Mouse (Mus musculus) embryonic facial prominence, embryonic 12.5 days (tissue): Measurements from ENCODE around the gene Dynlt1a. TPM values are rescaled to one million over a fixed set of nuclear protein-coding genes. Genes with fewer than 3 reads are reported as not detected.
"Not testable (repeated sequence)": the region's sequence is repeated elsewhere in the genome, so short reads cannot be mapped to it uniquely, and the experiment has no call there.

Experiments
- ATAC-seq: fragments of 200-750 bp; cut with Nextera tagmentation; 2 replicates; pipeline ENCODE4 v1.8.0; 2017; ENCODE audit not compliant: insufficient number of reproducible peaks, insufficient read depth, low FRiP score, low TSS enrichment
- H3K27ac ChIP-seq: fragments of 300-500 bp; sonication (generic); 2 replicates; pipeline ENCODE4 v1.5.1; 2016; ENCODE audit warnings: mild to moderate bottlenecking
- H3K27me3 ChIP-seq: fragments of 300-500 bp; sonication (generic); 2 replicates; pipeline ENCODE4 v1.6.1; 2016; ENCODE audit warnings: mild to moderate bottlenecking, moderate library complexity
- H3K36me3 ChIP-seq: fragments of 300-500 bp; sonication (generic); 2 replicates; pipeline ENCODE4 v1.6.1; 2016; ENCODE audit warnings: mild to moderate bottlenecking
- H3K4me1 ChIP-seq: fragments of 300-500 bp; sonication (generic); 2 replicates; pipeline ENCODE4 v1.6.1; 2016
- H3K4me2 ChIP-seq: fragments of 300-500 bp; sonication (generic); replicated peaks from 2 replicates; pipeline ENCODE4 v1.6.1; 2016; ENCODE audit warnings: mild to moderate bottlenecking, moderate library complexity
- H3K4me3 ChIP-seq: fragments of 300-500 bp; sonication (generic); 2 replicates; pipeline ENCODE4 v1.5.1; 2016; ENCODE audit warnings: mild to moderate bottlenecking
- H3K9ac ChIP-seq: fragments of 300-500 bp; sonication (generic); 2 replicates; pipeline ENCODE4 v1.6.1; 2016; ENCODE audit warnings: mild to moderate bottlenecking, moderate library complexity
- H3K9me3 ChIP-seq: fragments of 300-500 bp; sonication (generic); 2 replicates; pipeline ENCODE4 v1.6.1; 2016; ENCODE audit warnings: mild to moderate bottlenecking, moderate library complexity
- WGBS: fragments of 180-500 bp; shearing (Covaris S2); methylation state at CpG from one replicate; pipeline ENCODE4 v1.1.7; 2016; 5-methylcytosine and 5-hydroxymethylcytosine counted together
- polyA plus RNA-seq: library from polyadenylated mRNA; unstranded; fragments of >200 nt; fragmentation: Nextera tagmentation; extraction: Ambion mirVana; gene quantifications from 2 replicates; pipeline ENCODE4 v1.2.1, GENCODE M21; 2016

Gene Dynlt1a
- polyA plus RNA-seq: 21.8 and 23.5 TPM in 2 replicates

DNA sequence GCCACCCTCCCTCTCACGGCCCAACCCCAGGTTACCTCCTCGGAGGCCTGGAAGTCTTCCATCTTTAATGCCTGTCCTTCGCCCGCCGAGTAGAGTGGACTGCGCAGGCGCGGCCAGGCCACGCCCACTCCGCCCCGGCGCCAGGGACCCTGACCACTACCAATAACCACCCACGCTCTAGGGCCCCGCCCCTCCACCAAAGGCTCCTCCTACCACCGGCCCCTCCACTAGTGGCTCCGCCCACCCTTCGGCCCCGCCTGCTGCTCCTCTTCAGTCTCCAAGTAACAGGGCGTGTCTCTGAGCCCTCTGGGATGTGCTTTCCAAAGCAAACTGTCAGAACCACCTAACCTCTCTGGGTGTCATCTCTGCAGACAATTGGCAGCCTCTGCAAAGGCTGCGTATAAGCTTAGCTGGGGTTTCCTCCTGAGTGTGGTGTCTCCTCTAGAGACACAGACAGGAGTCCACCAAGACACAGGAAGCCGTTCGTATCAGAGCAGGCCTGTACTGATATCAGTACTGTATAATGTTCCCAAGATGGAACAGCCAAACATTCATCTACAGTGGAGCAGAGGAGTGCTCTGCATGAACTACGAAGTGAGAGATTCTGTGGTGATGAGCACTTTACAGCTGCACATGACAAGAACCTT is at the start of gene Dynlt1a:
Gene Dynlt1a (minus strand): TSS at position 162 of the 647 bp plus-strand sequence.
- ATAC-seq: peak; percentile 79
- H3K27me3 ChIP-seq, H3K9me3 ChIP-seq, H3K36me3 ChIP-seq, H3K27ac ChIP-seq, H3K4me1 ChIP-seq: not testable (repeated sequence)
- Histone ChIP-seq H3K4me2 (peak within 1 kb of the TSS; percentile 57), H3K9ac (0 out of 2 replicates have a peak within 1 kb of the TSS, but pooled peaks have one; percentile 47), H3K4me3 (peak within 1 kb of the TSS; percentile 43)
- 10% methylated on average over 23 of the region's 23 CpGs for WGBS

GRCm38 (mm10) chr17:6355256-6355655 is 38.0 kb upstream of the Dynlt1a start:
- not testable (repeated sequence) for H3K27ac ChIP-seq, H3K27me3 ChIP-seq, H3K4me1 ChIP-seq, H3K4me2 ChIP-seq, H3K36me3 ChIP-seq, H3K9me3 ChIP-seq, H3K4me3 ChIP-seq, H3K9ac ChIP-seq, ATAC-seq
- WGBS: 85% methylated on average over 10 of the region's 10 CpGs

DNA sequence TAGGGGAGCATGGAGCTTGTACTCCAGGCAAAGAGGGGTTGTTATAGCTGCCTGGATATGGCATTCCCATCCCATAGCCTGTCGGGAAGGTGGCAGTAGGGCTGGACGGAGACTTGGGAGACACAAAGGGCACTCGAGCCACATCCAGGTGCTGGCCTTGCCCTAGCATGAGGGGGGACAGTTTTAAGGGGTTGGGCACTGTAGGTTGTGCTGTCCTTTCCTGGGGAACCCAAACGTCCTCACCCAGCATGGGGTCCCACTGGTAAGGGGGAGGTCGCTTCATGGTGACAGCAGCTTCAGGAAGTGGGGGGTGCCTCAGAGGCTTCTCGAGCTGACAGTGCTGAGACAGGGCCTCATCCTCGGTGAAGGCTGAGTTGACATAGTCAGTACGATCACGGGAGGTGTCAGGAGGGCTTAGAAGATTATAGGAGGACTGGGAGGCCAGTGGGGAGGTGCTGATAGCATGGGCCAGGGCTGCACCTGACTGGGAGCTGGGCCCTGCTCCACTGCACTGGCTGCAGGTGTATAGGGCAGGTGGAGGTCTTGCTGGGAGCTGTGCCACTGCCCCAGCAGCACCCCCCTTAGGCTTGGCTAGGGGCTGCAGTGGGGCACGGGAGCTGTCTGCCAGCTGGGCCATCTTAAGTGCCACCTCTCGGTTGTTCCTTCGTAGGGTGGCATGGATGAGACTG is 25.4 kb upstream of the Dynlt1a start:
- no CpG with 5 or more reads among the region's 12 CpGs for WGBS
- H3K9me3 ChIP-seq, H3K4me2 ChIP-seq, H3K4me1 ChIP-seq, H3K9ac ChIP-seq, H3K27ac ChIP-seq, H3K4me3 ChIP-seq, H3K27me3 ChIP-seq, H3K36me3 ChIP-seq: not testable (repeated sequence)
- ATAC-seq: peak; percentile 67; the same call in 1 of the 2 replicates

GRCm38 (mm10) chr17:6328997-6329396 is 11.7 kb upstream of the Dynlt1a start:
- ATAC-seq, H3K36me3 ChIP-seq, H3K4me1 ChIP-seq, H3K27me3 ChIP-seq, H3K9me3 ChIP-seq, H3K27ac ChIP-seq, H3K9ac ChIP-seq, H3K4me3 ChIP-seq, H3K4me2 ChIP-seq: not testable (repeated sequence)
- WGBS: 75% methylated on average over 4 of the region's 4 CpGs

DNA sequence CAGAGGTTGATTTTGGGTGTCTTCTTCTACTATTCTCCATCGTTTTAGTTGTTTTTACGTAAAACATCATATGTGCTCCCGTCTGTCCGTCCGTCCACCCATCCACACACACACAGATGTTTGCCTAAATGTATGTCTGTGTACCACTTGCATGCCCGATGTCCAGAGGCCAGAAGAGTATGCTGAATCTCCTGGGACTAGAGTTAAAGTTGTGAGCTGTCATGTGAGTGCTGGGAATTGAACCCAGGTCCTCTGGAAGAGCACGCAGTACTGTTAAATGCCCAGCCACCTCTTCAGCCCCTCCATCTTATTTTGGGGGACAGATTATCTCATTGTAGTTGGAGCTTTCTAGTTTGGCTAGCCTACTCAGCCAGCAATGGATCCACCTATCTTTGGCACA is 10.3 kb upstream of the Dynlt1a start:
- not testable (repeated sequence) for ATAC-seq, H3K4me3 ChIP-seq, H3K27me3 ChIP-seq, H3K4me2 ChIP-seq, H3K36me3 ChIP-seq, H3K4me1 ChIP-seq, H3K27ac ChIP-seq, H3K9me3 ChIP-seq, H3K9ac ChIP-seq
- 91% methylated on average over 7 of the region's 7 CpGs for WGBS

GRCm38 (mm10) chr17:6325543-6325942 is 8.2 kb upstream of the Dynlt1a start:
- H3K4me1 ChIP-seq, H3K9me3 ChIP-seq, H3K4me2 ChIP-seq, ATAC-seq, H3K4me3 ChIP-seq, H3K9ac ChIP-seq, H3K36me3 ChIP-seq, H3K27me3 ChIP-seq, H3K27ac ChIP-seq: not testable (repeated sequence)
- WGBS: 70% methylated on average over 6 of the region's 6 CpGs

- H3K36me3 ChIP-seq, H3K9ac ChIP-seq, H3K4me1 ChIP-seq, H3K27me3 ChIP-seq, H3K27ac ChIP-seq, ATAC-seq, H3K9me3 ChIP-seq, H3K4me3 ChIP-seq, H3K4me2 ChIP-seq: not testable (repeated sequence)
- WGBS: 58% methylated on average over 10 of the region's 10 CpGs
Measured at GRCm38 (mm10) chr17:6325021-6325420, 7.7 kb upstream of the Dynlt1a start.

GRCm38 (mm10) chr17:6321778-6322101 is 4.4 kb upstream of the Dynlt1a start:
- not testable (repeated sequence) for H3K9me3 ChIP-seq, H3K27me3 ChIP-seq, H3K9ac ChIP-seq, H3K4me2 ChIP-seq, H3K27ac ChIP-seq, ATAC-seq, H3K36me3 ChIP-seq, H3K4me1 ChIP-seq, H3K4me3 ChIP-seq
- no CpG with 5 or more reads among the region's 10 CpGs for WGBS

DNA sequence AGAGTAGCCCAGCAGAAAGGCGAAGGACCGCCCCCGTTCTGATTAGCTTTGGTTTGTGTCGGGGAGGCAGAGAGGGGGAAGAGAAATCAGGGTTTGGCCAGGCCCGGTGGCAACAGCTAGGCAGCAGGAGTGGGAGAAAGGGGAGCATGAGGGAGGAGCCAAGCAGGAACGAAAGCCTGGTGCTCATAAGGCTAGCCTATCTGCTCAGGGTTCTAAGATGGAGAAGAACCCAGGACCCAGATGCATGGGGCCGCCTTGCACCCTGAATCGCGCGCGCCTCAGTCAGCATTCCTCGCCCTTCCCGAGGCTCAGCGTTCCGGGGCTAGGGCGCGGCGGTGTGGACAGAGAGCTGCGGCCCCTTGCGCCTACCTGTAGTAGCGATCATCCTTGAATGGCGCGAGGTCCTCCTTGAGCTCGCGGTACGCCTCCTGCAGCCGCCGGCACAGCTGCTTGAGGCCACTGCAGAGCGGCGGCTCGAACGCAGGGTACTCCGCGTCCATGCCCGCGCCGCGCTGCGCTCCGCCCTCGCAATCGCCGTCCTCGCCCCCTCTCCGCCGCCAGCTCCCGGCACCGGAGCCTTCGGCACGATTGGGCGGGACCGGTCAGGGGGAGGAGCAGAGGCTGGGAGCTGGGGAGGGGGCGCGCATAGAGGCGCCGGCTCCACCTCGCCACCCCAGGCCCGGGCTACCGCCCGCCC is 3.9 kb upstream of the Dynlt1a start:
- not testable (repeated sequence) for H3K4me2 ChIP-seq, H3K9ac ChIP-seq, H3K36me3 ChIP-seq, H3K4me3 ChIP-seq, H3K9me3 ChIP-seq, H3K27me3 ChIP-seq, H3K27ac ChIP-seq, H3K4me1 ChIP-seq
- whole genome bisulfite sequencing: 2% methylated on average over 6 of the region's 60 CpGs
- peak; percentile 59; the same call in 1 of the 2 replicates for ATAC-seq

- not testable (repeated sequence) for H3K27me3 ChIP-seq, H3K27ac ChIP-seq, H3K9me3 ChIP-seq, H3K4me1 ChIP-seq, H3K36me3 ChIP-seq
- peak overlapping the region; percentile 43 for H3K4me3 ChIP-seq
- H3K9ac ChIP-seq: 0 out of 2 replicates have a peak overlapping the region, but pooled peaks have one; percentile 47
- WGBS: 5% methylated on average over 38 of the region's 38 CpGs
- peak overlapping the region; percentile 57 for H3K4me2 ChIP-seq
- ATAC-seq: peak; percentile 36; the same call in 1 of the 2 replicates
Measured at GRCm38 (mm10) chr17:6316379-6317126, 747 bp downstream of the Dynlt1a start.

DNA sequence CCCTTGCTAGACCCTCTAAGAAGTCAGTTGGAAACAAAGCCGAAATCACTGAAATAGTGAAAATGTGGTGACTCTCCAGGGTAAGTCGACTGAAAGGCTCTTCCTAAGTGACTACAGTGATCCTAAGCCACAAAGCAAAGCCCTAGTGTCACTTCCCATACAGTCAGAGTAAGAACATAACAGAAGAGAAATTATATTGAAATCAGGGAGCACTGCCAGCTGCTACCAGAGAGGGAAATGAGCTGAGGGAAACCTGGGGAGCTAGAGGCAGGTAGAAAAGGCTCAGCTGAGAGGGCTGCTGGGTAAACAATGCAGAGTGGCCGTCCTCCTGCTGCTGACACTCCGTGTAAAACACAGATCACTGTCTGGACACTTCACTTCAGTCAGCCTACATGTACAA is 1.6 kb downstream of the Dynlt1a start:
- H3K36me3 ChIP-seq, H3K4me3 ChIP-seq, H3K9ac ChIP-seq, H3K4me1 ChIP-seq, H3K9me3 ChIP-seq, H3K27me3 ChIP-seq, H3K27ac ChIP-seq, H3K4me2 ChIP-seq, ATAC-seq: not testable (repeated sequence)
- 60% methylated on average over 4 of the region's 4 CpGs for WGBS
